Mouse (Mus musculus) mouse embryonic stem cell (cell line): ENCODE results near the gene Cdc42ep1.

Experiments
- in situ Hi-C, 2 experiments: fragments of 300-500 bp; cut with MboI; formaldehyde crosslinking; loops; 1 replicate in 1 of 2; 3 replicates in 1 of 2; pipeline ENCODE4 v1.14.3; 2019 to 2020; ENCODE audit warnings: low sequenced_read_pairs in 2 of 2, low pct_unique_long_range_greater_than_20kb in 1 of 2, mixed read lengths in 1 of 2; ENCODE audit not compliant: unreplicated experiment in 1 of 2

Cdc42ep1 gene

GRCm38 (mm10) chr15:78842371-78843163, at the start of gene Cdc42ep1:
Cdc42ep1 (plus strand) TSS chr15:78842624.
- in situ Hi-C loops: no loop called here

GRCm38 (mm10) chr15:78796196-78797059, 46.0 kb upstream of the Cdc42ep1 start:
- in situ Hi-C loops: no loop called here

- in situ Hi-C loops: no loop called here
Observed at GRCm38 (mm10) chr15:78797060-78797329, 45.4 kb upstream of the Cdc42ep1 start.

GRCm38 (mm10) chr15:78799029-78799428, 43.4 kb upstream of the Cdc42ep1 start:
- in situ Hi-C loops: no loop called here

GRCm38 (mm10) chr15:78801571-78801970, 40.9 kb upstream of the Cdc42ep1 start:
- in situ Hi-C loops: no loop called here

- in situ Hi-C loops: no loop called here
Observed at GRCm38 (mm10) chr15:78801971-78802741, 40.3 kb upstream of the Cdc42ep1 start.

- in situ Hi-C loops: no loop called here
Observed at GRCm38 (mm10) chr15:78802776-78803391, 39.5 kb upstream of the Cdc42ep1 start, which contains the start of gene Card10. Card10 (minus strand) TSS chr15:78803042.

GRCm38 (mm10) chr15:78803499-78803900, 38.9 kb upstream of the Cdc42ep1 start:
- in situ Hi-C loops: no loop called here

- in situ Hi-C loops: no loop called here
Observed at GRCm38 (mm10) chr15:78804326-78804725, 38.1 kb upstream of the Cdc42ep1 start.

- in situ Hi-C loops: no loop called here
Observed at GRCm38 (mm10) chr15:78805351-78805750, 37.1 kb upstream of the Cdc42ep1 start.

GRCm38 (mm10) chr15:78806614-78807013, 35.8 kb upstream of the Cdc42ep1 start:
- in situ Hi-C loops: no loop called here

- in situ Hi-C loops: no loop called here
Observed at GRCm38 (mm10) chr15:78807141-78807540, 35.3 kb upstream of the Cdc42ep1 start.

GRCm38 (mm10) chr15:78808980-78809379, 33.4 kb upstream of the Cdc42ep1 start:
- in situ Hi-C loops: no loop called here

GRCm38 (mm10) chr15:78809739-78810138, 32.7 kb upstream of the Cdc42ep1 start:
- in situ Hi-C loops: no loop called here

GRCm38 (mm10) chr15:78810146-78810545, 32.3 kb upstream of the Cdc42ep1 start:
- in situ Hi-C loops: no loop called here

- in situ Hi-C loops: no loop called here
Observed at GRCm38 (mm10) chr15:78813603-78814002, 28.8 kb upstream of the Cdc42ep1 start.

- in situ Hi-C loops: no loop called here
Observed at GRCm38 (mm10) chr15:78815314-78816073, 26.9 kb upstream of the Cdc42ep1 start.

GRCm38 (mm10) chr15:78816074-78816391, 26.4 kb upstream of the Cdc42ep1 start:
- in situ Hi-C loops: no loop called here
